Mouse (Mus musculus): ENCODE results near the gene Slc39a13.
"Not testable (repeated sequence)": the region's sequence is repeated elsewhere in the genome, so short reads cannot be mapped to it uniquely, and the experiment has no call there.

Gene Slc39a13

DNA sequence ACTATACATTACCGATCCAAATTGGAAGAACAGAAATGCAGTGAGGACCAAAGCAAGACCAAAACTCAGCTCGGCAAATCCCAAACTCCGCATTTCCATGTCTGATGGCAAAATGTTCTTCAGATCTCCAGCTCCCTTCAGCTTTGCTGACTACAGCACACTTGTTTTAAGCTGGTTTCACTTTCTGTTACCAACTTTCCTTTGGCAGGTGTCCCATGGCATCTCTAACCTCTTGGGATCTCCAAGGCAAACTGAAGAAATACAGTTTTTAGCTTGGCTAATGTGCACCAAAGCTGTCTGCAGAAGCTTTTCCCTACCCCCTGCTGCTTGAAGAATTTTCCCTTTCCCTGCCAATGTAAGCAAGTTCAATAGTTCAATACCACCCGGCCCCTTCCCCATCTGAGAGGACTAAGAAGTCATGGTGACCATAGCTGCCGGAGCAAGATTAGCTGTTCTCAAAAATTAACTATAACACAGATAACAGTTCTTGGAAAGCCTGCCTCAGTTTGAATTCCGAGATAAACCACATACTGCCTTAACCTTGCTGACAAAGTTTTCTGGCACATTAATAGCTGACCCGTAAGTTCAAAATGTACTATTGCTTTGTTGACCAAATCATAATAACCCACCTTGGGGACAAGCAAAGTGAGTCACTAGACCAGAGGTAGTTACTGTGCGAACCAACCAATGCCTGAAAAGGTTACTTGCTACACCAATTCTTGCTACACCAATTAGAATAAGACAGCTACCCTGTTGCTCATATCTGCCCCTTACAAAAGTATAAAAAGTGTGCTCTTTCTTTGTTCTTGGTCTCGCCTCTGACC, 42.6 kb downstream of the Slc39a13 start:
- no peak for DNase-seq (ENCODE audit: low read depth in 2 of 2, low spot score in 2 of 2)

DNA sequence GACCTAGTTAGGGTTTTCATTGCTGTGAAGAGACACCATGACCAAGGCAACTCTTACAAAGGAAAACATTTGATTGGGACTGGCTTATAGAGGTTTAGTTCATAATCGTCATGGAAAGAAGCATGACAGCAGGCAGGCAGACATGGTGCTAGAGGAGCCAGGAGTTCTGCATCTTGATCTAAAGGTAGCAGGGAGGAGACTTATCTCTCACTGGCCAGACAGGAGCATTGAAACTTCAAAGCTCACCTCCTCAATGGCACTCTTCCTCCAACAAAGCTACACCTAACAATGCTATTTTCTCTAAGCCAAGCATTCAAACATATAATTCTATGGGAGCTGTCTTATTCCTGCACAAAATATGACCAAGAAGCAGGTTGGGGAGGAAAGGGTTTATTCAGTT, 43.7 kb downstream of the Slc39a13 start:
- DNase-seq (ENCODE audit: low read depth in 2 of 2, low spot score in 2 of 2) = no peak

- DNase-seq (ENCODE audit: low read depth in 2 of 2, low spot score in 2 of 2) = no peak
These were observed 45.1 kb downstream of the Slc39a13 start for GRCm38 (mm10) chr2:91025081-91025516.

GRCm38 (mm10) chr2:91023956-91024355, 46.3 kb downstream of the Slc39a13 start:
- no peak for DNase-seq (ENCODE audit: low read depth in 2 of 2, low spot score in 2 of 2)

DNA sequence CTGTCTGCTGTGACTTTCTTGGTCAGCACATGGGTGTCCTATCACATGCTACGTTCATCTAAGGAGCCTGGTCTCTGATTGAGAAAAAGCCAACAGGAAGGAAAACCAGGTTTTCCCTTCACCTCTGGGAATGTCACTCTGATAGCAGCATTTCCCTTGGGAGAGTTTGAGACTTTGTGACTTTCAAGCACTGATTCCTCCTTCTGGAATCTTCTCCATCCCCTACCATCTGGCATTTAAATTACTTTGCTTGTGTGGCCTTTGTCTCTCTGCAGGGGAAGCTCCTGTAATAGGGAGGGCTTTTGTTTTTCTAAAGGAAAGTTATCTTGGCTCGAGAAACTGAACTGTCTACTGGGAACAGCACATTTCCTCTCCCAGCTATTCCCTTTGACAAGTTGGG, 47.1 kb downstream of the Slc39a13 start:
- no peak for DNase-seq (ENCODE audit: low read depth in 2 of 2, low spot score in 2 of 2)

DNA sequence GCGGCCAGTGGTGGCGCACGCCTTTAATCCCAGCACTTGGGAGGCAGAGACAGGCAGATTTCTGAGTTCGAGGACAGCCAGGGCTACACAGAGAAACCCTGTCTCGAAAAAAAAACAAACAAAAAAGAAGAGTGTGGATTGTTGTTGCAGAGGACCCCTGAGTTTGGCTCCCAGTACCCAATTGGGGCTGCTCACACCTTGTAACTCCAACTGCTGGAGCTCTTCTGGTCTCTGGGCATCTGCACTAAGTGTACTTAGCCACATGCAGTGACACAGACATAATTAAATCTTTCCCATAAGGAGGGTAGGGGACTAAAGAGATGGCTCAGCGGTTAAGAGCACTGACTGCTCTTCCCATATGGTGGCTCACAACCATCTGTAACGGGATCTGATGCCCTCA, 48.0 kb downstream of the Slc39a13 start:
- DNase-seq (ENCODE audit: low read depth in 2 of 2, low spot score in 2 of 2) = not testable (repeated sequence)

DNA sequence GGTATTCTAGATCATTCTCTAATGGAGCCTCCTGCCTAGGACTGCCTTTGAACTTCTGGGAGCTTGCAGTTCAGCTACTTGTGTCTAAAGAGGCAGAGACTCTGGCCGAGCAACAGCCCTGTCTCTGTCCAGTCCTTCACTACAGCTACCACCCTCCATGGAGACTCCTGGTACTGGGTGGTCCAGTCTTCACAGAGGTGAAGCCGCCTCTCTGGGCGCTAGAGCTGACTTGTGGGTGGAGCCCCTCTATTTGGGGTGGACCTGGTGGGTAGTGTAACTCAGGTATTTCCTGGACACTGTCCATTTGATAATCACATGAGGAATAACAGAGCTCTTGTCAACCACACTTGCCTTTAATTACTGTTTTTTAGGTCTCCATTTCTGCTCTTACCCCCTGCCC, 50.3 kb downstream of the Slc39a13 start:
- DNase-seq (ENCODE audit: low read depth in 2 of 2, low spot score in 2 of 2) = no peak

- no peak for DNase-seq (ENCODE audit: low read depth in 2 of 2, low spot score in 2 of 2)
These were observed 52.0 kb downstream of the Slc39a13 start for GRCm38 (mm10) chr2:91018061-91018788.

- no peak for DNase-seq (ENCODE audit: low read depth in 2 of 2, low spot score in 2 of 2)
These were observed 54.8 kb downstream of the Slc39a13 start for GRCm38 (mm10) chr2:91015386-91015785.

DNA sequence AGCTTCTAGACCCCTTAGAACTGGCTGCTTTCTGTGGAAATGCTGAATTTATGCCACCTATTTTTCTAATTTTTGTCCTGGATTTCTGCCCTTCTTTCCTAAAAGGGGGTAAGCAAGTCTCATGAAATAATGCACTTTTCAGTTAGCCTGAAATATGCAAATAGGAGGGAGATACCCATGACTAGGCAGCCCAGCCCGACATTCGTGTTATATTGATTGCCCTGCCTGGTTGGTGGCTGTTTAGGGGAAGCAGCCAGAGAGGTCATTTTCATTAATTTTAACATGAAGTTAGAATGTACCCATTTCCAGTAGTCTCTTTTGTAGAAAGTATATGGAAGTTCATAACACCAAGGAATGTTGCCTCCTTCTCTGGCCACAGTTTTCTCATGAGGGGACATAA, 56.3 kb downstream of the Slc39a13 start:
- no peak for DNase-seq (ENCODE audit: low read depth in 2 of 2, low spot score in 2 of 2)

All from CD8-positive naive resting alpha-beta T cell, adult 2 months (primary cell).